Mouse (Mus musculus) E14TG2a.4 (cell line): ENCODE results near the gene Mitd1.

Experiments used
- CTCF ChIP-seq: conservative IDR thresholded peaks from 2 replicates; pipeline ENCODE4 v1.5.1; 2014; ENCODE audit warnings: low read length
- POU5F1 ChIP-seq: IDR thresholded peaks from 2 replicates; pipeline ENCODE4 v1.6.1; 2014; ENCODE audit warnings: low read length, borderline replicate concordance

GRCm38 (mm10) chr1:37871704-37872103, 18.5 kb downstream of the Mitd1 start, which contains the start of gene Lipt1:
- TF ChIP-seq CTCF (no peak), POU5F1 (no peak)
